Mouse (Mus musculus): ENCODE measurements around the gene H1foo. TPM values are rescaled to one million over a fixed set of nuclear protein-coding genes. Genes with fewer than 3 reads are reported as not detected.

H1foo gene
- total and polyA plus RNA-seq, 3 experiments, result not detected

DNA sequence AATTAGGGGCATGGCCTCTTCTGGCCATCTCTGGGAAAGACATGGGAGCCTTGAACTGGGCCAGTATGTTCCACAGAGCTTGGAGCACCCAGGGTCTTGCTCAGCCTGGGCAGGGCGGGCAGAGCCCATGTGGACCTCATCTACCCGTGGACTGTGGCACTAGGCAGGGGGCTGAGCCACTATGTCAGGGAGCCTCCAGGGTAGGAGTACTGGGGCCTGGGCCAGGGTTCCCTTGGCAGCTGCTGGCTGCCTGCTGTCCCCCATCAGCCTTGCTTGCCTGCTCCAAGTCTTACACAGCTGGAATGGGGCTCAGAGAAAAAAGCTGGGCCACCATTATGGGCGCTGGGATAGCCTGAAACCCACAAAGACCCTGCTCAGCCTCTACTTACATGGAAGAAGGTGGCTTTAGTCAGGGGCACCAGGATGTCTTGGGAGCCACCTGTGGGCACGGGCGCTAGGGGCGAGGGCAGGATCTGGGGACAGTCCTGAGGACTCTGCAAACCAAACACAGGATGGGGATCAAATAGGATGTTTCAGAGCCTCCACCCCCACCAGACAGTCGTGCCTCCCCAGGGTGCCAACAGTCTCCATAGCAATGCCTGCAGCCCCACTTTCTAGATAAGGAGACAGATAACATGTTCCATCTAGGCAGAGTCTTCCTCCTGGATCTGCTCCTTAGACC, 27.5 kb downstream of the H1foo start:
- Histone ChIP-seq H3K9ac (ENCODE audit: control insufficient read depth, low read depth, low read length, poor library complexity, severe bottlenecking) (no peak overlapping the region), H3K79me2 (ENCODE audit: control insufficient read depth, insufficient read depth, low read length, poor library complexity) (no peaks in the 10 kb centered on the region), H3K4me3 (ENCODE audit: control insufficient read depth in 1 of 2, insufficient read depth in 1 of 2, low read depth in 2 of 2, low read length in 2 of 2) (no peak overlapping the region), H3K27me3 (ENCODE audit: control insufficient read depth in 1 of 2, insufficient read depth in 2 of 2, low read length in 2 of 2) (no peaks in the 10 kb centered on the region), H3K4me1 (ENCODE audit: control insufficient read depth in 1 of 2, insufficient read depth in 2 of 2, low read length in 2 of 2) (no peaks in the 10 kb centered on the region), H3K27ac (ENCODE audit: control insufficient read depth, low read depth, low read length) (no peak overlapping the region), H3K36me3 (ENCODE audit: control insufficient read depth in 1 of 2, insufficient read depth in 2 of 2, low read length in 2 of 2) (no peaks in the 10 kb centered on the region), H3K9me3 (replicated peaks; ENCODE audit: insufficient read depth, low read length) (no peaks in the 10 kb centered on the region)
- TF ChIP-seq JUND (IDR thresholded peaks at IDR 0.05; ENCODE audit: low read depth, low read length) (no peak), ZMIZ1 (IDR thresholded peaks at IDR 0.05; ENCODE audit: low read depth, low read length) (no peak), EP300 (IDR thresholded peaks at IDR 0.05; ENCODE audit: low read depth in 1 of 2, low read length in 2 of 2) (no peak), GATA1 (IDR thresholded peaks at IDR 0.05; ENCODE audit: low read depth, low read length) (no peak), RCOR1 (IDR thresholded peaks at IDR 0.05; ENCODE audit: low read depth, low read length) (no peak), MEF2A (IDR thresholded peaks at IDR 0.05; ENCODE audit: extremely low read depth, insufficient replicate concordance, low read depth, low read length, poor library complexity, severe bottlenecking) (no peak), CHD1 (IDR thresholded peaks at IDR 0.05; ENCODE audit: low read depth, low read length) (no peak), ELF1 (IDR thresholded peaks at IDR 0.05; ENCODE audit: low read depth, low read length) (no peak), BHLHE40 (IDR thresholded peaks at IDR 0.05; ENCODE audit: borderline replicate concordance, low read depth, low read length) (no peak), MXI1 (IDR thresholded peaks at IDR 0.05; ENCODE audit: low read depth, low read length) (no peak), ZC3H11A (IDR thresholded peaks at IDR 0.05; ENCODE audit: low read depth, low read length) (no peak)
- no peak for DNase-seq (ENCODE audit: low read depth, low spot score)

DNA sequence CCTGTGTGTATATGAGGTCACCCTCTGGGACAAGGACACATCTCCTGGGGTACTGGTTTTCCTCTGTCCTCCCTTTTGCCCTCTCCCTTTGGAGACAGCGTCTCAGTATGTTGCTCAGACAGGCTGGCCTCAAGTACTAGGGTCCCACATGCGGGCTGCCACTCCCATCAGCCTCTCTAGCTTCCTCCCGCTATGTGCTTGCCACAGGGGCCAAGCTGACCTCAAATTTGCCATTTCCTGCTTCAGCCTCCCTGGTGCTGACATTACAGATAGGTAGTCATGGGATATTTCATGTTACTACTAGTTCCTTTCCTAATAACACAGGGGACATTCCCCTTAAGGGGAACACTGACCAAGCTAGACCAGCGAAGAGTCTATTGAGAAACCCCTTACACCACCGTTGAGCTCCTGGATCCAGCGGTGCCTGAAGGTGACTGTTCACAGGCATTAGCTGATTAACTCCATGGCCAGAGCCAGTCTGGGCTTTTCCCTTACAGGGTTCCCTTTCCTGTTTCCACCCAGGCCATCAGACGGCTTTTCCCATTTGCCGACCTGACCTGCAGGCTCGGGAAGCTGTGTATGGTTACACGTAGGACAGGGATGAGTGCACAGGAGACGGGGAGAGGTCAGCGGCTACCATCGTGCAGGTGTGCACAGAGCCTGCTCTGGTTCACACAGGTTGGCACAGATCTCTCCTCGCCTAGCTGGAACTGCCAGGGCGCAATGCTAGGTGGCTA, 28.6 kb downstream of the H1foo start:
- no peaks in the 10 kb centered on the region for H3K36me3 ChIP-seq (ENCODE audit: control insufficient read depth in 1 of 2, insufficient read depth in 2 of 2, low read length in 2 of 2)
- TF ChIP-seq E2F4 (IDR thresholded peaks at IDR 0.05; ENCODE audit: borderline replicate concordance, low read depth, low read length) (no peak), TBP (IDR thresholded peaks at IDR 0.05; ENCODE audit: low read depth, low read length) (no peak), CHD2 (IDR thresholded peaks at IDR 0.05; ENCODE audit: low read length) (no peak), POLR2AphosphoS2 (IDR thresholded peaks at IDR 0.05; ENCODE audit: low read length) (no peak)
- no peaks in the 10 kb centered on the region for H3K9me3 ChIP-seq (replicated peaks; ENCODE audit: insufficient read depth, low read length)
- H3K9ac ChIP-seq (ENCODE audit: control insufficient read depth, low read depth, low read length, poor library complexity, severe bottlenecking), result no peak overlapping the region
- H3K27ac ChIP-seq (ENCODE audit: control insufficient read depth, low read depth, low read length), result no peak overlapping the region
- no peaks in the 10 kb centered on the region for H3K27me3 ChIP-seq (ENCODE audit: control insufficient read depth in 1 of 2, insufficient read depth in 2 of 2, low read length in 2 of 2)
- no peaks in the 10 kb centered on the region for H3K79me2 ChIP-seq (ENCODE audit: control insufficient read depth, insufficient read depth, low read length, poor library complexity)
- H3K4me1 ChIP-seq (ENCODE audit: control insufficient read depth in 1 of 2, insufficient read depth in 2 of 2, low read length in 2 of 2), result no peaks in the 10 kb centered on the region
- DNase-seq (ENCODE audit: low read depth, low spot score), result no peak
- no peak overlapping the region for H3K4me3 ChIP-seq (ENCODE audit: control insufficient read depth in 1 of 2, insufficient read depth in 1 of 2, low read depth in 2 of 2, low read length in 2 of 2)
